Mouse (Mus musculus): Measurements from ENCODE around the gene Znrd1as. TPM values are rescaled to one million over a fixed set of nuclear protein-coding genes. Genes with fewer than 3 reads are reported as not detected.

Znrd1as gene
- polyA plus RNA-seq, 1 experiment from 2014 or later, result 9.8 TPM

DNA sequence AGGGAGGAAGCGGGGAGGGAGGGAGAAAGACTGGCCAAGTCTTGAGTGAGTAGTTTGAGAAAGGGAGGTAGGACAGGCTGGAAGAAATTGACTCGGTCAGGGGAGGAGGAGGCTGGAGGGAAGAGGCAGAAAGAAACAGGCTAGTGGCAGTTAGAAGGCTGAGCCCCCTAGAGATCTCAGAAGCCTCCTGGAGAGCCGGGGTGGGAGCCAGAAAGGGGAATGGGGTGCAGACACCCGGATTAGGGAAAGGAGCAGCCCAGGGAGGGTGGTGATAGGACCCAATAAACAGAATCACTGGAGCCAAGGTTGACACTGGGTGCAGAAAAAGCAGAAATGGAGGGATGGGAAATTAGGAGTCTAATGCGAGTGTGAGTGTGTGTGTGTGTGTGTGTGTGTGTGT lies 14.7 kb upstream of the Znrd1as start:
- H3K27me3 ChIP-seq (ENCODE audit: control insufficient read depth, insufficient read depth, low read length), result peaks cover 37% of the 10 kb centered on the region
- no peaks in the 10 kb centered on the region for H3K36me3 ChIP-seq (ENCODE audit: control insufficient read depth, insufficient read depth, low read length)
- H3K4me3 ChIP-seq (ENCODE audit: low read depth, low read length), result no peak overlapping the region; the same call in 1 of the 2 replicates
- H3K27ac ChIP-seq (ENCODE audit: low read depth, low read length), result no peak overlapping the region
- no peak for ATAC-seq (ENCODE audit: low FRiP score)
- WGBS, result 24% methylated on average over 5 of the region's 5 CpGs
- no peaks in the 10 kb centered on the region for H3K9me3 ChIP-seq (ENCODE audit: control insufficient read depth, low read length)
- DNase-seq (ENCODE audit: low spot score), result no peak
- H3K9ac ChIP-seq (ENCODE audit: low read depth, low read length), result no peak overlapping the region
- peaks cover 3% of the 10 kb centered on the region; the same call in 1 of the 2 replicates for H3K4me1 ChIP-seq (replicated peaks; ENCODE audit: control insufficient read depth, insufficient read depth, low read length)
- no peak overlapping the region for H3K4me2 ChIP-seq (replicated peaks; ENCODE audit: low read depth, low read length)

DNA sequence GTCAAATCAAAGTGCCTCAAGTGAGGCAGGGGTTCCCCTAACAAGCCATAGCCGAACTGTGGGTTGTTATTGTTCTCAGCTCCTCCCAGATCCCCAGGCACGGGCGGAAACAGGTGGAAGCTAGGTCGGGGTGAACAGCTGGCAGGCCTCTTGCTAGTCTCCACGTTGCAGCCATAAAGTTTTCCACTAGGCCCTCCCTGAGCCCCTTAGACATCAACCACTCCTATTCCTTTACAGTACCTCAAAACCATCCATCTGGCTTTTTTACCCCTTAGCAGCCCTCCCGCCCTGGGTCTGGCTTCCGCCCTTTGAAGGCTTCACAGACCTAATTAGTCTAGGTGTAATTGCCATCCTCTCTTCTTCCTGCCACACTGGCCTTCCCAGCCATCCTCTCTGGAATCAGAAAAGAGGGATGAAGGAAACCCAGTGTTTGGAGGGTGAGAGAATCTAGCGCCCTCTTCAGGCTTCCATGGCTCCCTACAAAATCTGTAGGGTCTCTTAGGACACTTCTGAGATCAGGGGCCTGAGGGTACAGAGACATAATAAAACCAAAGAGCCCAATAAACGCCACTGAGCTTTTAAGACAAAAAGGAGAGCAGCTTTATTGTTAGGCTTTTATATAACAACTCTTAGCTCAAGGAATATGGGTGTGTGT lies 14.1 kb upstream of the Znrd1as start:
- H3K4me3 ChIP-seq (ENCODE audit: low read depth, low read length), result no peak overlapping the region
- DNase-seq (ENCODE audit: low spot score), result peak; percentile 30
- no peak overlapping the region for H3K9ac ChIP-seq (ENCODE audit: low read depth, low read length)
- H3K9me3 ChIP-seq (ENCODE audit: control insufficient read depth, low read length), result no peaks in the 10 kb centered on the region
- H3K27me3 ChIP-seq (ENCODE audit: control insufficient read depth, insufficient read depth, low read length), result peaks cover 37% of the 10 kb centered on the region
- 0 out of 2 replicates have a peak overlapping the region, but pooled peaks have one; percentile 4 for H3K4me2 ChIP-seq (replicated peaks; ENCODE audit: low read depth, low read length)
- peaks cover 3% of the 10 kb centered on the region; the same call in 1 of the 2 replicates for H3K4me1 ChIP-seq (replicated peaks; ENCODE audit: control insufficient read depth, insufficient read depth, low read length)
- H3K36me3 ChIP-seq (ENCODE audit: control insufficient read depth, insufficient read depth, low read length), result no peaks in the 10 kb centered on the region
- no peak overlapping the region for H3K27ac ChIP-seq (ENCODE audit: low read depth, low read length)
- ATAC-seq (ENCODE audit: low FRiP score), result no peak
- WGBS, result 29% methylated on average over 8 of the region's 9 CpGs

DNA sequence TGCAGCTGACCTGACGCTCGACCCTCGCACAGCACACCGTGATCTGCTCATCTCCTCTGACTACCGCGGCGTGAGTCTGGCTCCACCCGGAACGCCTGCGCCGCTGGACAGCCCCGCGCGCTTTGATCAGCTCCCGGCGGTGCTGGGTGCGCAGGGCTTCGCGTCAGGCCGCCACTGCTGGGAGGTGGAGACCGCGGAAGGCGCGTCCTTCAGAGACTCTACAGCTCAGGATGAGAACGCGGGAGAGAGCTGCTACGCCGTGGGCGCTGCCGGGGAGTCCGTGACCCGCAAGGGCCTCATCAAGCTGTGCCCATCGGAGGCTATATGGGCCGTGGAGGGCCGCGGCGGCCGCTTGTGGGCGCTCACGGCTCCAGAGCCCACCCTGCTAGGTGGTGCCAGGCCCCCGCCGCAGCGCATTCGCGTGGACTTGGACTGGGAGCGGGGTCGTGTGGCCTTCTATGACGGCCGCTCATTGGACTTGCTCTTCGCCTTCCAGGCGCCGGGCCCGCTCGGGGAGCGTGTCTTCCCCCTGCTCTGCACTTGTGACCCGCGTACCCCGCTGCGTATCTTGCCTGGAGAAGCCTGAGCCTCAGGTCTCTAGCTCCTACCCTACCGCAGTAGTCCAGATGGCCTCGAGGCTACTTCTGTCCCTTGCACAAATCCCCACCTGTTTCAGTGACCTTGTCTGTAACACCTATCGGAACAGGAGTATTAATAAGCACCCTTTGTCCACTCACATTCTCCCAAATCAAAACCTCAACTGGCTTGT lies 11.2 kb upstream of the Znrd1as start:
- DNase-seq (ENCODE audit: low spot score) (peak; percentile 79), ATAC-seq (ENCODE audit: low FRiP score) (peak; percentile 58)
- H3K27ac ChIP-seq (ENCODE audit: low read depth, low read length), result peak overlapping the region; percentile 59
- peaks cover 3% of the 10 kb centered on the region; the same call in 1 of the 2 replicates for H3K4me1 ChIP-seq (replicated peaks; ENCODE audit: control insufficient read depth, insufficient read depth, low read length)
- H3K4me2 ChIP-seq (replicated peaks; ENCODE audit: low read depth, low read length), result peak overlapping the region; percentile 92
- H3K9ac ChIP-seq (ENCODE audit: low read depth, low read length), result peak overlapping the region; percentile 82
- H3K27me3 ChIP-seq (ENCODE audit: control insufficient read depth, insufficient read depth, low read length), result peaks cover 30% of the 10 kb centered on the region
- WGBS, result under 1% methylated on average over 62 of the region's 62 CpGs
- H3K9me3 ChIP-seq (ENCODE audit: control insufficient read depth, low read length), result no peaks in the 10 kb centered on the region
- H3K4me3 ChIP-seq (ENCODE audit: low read depth, low read length), result peak overlapping the region; percentile 50
- H3K36me3 ChIP-seq (ENCODE audit: control insufficient read depth, insufficient read depth, low read length), result no peaks in the 10 kb centered on the region

DNA sequence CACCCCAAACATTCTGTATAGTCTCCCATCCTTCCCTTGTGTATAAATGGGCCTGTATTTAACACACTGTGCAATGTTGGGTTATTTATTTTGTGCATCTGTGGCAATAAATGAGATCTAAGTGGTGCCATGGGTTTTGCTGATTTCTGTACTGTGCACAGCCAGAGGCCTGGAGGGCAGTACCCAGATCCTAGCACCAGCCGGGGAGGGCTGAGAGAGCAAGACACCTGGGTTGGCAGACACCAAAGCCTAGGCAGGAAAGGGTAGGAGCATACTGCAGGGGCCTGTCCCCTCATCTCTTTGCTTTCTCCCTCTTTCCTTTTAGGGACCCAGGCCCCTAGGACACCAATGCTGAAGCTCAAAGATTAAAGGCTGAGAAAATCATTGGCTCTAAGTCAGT lies 10.1 kb upstream of the Znrd1as start:
- ATAC-seq (ENCODE audit: low FRiP score) (no peak), DNase-seq (ENCODE audit: low spot score) (no peak)
- no peak overlapping the region for H3K4me3 ChIP-seq (ENCODE audit: low read depth, low read length)
- H3K27me3 ChIP-seq (ENCODE audit: control insufficient read depth, insufficient read depth, low read length), result peaks cover 19% of the 10 kb centered on the region
- no peaks in the 10 kb centered on the region; the same call in 1 of the 2 replicates for H3K4me1 ChIP-seq (replicated peaks; ENCODE audit: control insufficient read depth, insufficient read depth, low read length)
- no peak overlapping the region for H3K9ac ChIP-seq (ENCODE audit: low read depth, low read length)
- no peaks in the 10 kb centered on the region for H3K36me3 ChIP-seq (ENCODE audit: control insufficient read depth, insufficient read depth, low read length)
- no peak overlapping the region for H3K4me2 ChIP-seq (replicated peaks; ENCODE audit: low read depth, low read length)
- 86% methylated on average over 1 of the region's 1 CpGs for WGBS
- H3K27ac ChIP-seq (ENCODE audit: low read depth, low read length), result no peak overlapping the region
- no peaks in the 10 kb centered on the region for H3K9me3 ChIP-seq (ENCODE audit: control insufficient read depth, low read length)

DNA sequence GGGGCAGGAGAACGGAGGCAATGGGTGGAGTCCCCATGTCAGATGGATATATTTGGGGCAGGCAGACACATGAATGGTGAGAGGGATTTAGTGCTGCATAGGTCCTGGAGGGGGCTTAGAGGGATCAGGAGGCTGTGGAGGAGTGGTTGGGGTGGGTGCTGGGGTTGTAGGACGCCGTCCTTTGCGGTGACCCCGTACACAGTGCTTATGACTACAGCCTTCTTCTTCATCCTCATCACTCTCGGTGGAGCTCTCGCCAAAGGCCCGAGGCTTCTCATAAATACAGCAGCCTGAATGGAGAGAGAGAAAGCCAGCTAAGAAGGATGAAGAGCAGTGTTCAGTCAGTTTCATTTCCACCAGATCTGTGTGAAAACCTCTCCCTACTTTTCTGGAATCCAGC lies 9.1 kb upstream of the Znrd1as start:
- 92% methylated on average over 8 of the region's 8 CpGs for WGBS
- no peak overlapping the region for H3K9ac ChIP-seq (ENCODE audit: low read depth, low read length)
- no peak for DNase-seq (ENCODE audit: low spot score)

DNA sequence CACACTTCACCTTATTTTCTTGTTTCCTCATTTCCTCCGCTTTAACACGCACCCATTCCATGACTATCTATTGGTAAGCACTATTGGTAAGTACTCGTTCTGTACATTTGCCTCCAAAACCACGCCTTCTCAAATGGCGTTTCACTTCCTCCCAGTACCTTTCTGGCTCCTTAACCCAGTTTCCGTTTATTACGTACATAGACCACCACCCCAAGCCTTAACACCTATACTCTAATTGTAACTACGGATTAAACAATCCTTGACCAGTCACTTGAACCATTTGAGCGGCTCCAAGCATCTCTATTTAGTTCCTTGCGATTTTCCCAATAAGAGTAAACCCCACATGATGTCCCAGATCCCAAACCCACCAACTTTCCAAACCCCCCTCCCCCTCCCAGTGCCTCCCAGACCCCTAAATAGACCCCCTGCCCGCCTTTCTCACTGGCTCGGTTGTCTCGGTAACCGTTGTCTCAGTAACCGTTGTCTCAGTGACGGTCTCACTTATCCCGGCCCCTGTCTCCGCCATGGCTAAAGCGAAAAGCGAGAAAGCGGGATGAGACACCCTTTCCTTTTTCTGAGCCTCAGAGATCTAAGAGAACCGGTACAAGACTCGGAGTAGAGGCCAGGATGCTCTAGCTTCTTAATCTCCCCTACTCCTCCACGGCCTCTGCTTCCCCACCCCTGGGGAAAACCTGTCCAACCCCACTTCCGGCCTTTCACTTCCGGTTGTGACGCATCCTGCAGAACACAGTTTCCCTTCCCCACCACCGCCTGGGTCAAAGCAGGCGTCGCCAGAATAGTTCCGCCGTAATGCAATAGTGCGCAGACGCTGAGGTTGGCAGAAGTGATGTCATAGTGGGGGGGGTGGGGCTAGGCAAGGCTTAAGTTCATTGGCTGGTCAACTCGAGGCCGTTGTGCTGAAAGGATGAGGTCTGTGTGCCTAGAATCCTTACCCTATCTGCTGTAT lies 7.1 kb upstream of the Znrd1as start, which contains the start of gene Ppp1r11:
Gene Ppp1r11 (minus strand): TSS at position 761 of the 967 bp plus-strand sequence.
- H3K36me3 ChIP-seq (ENCODE audit: control insufficient read depth, insufficient read depth, low read length), result no peaks in the 10 kb centered on the region
- no peaks in the 10 kb centered on the region for H3K4me1 ChIP-seq (replicated peaks; ENCODE audit: control insufficient read depth, insufficient read depth, low read length)
- H3K27me3 ChIP-seq (ENCODE audit: control insufficient read depth, insufficient read depth, low read length), result no peaks in the 10 kb centered on the region
- DNase-seq (ENCODE audit: low spot score) (peak; percentile 97), ATAC-seq (ENCODE audit: low FRiP score) (peak; percentile 95)
- H3K27ac ChIP-seq (ENCODE audit: low read depth, low read length), result peak within 1 kb of the TSS; percentile 86
- peak within 1 kb of the TSS; percentile 57 for H3K4me2 ChIP-seq (replicated peaks; ENCODE audit: low read depth, low read length)
- WGBS, result 2% methylated on average over 36 of the region's 36 CpGs
- H3K9ac ChIP-seq (ENCODE audit: low read depth, low read length), result peak within 1 kb of the TSS; percentile 75
- H3K9me3 ChIP-seq (ENCODE audit: control insufficient read depth, low read length), result no peaks in the 10 kb centered on the region
- H3K4me3 ChIP-seq (ENCODE audit: low read depth, low read length), result peak within 1 kb of the TSS; percentile 68

More for the DNA sequence above, 9.1 kb upstream of the Znrd1as start:
- H3K27ac ChIP-seq (ENCODE audit: low read depth, low read length), result no peak overlapping the region
- H3K4me1 ChIP-seq (replicated peaks; ENCODE audit: control insufficient read depth, insufficient read depth, low read length), result no peaks in the 10 kb centered on the region
- H3K27me3 ChIP-seq (ENCODE audit: control insufficient read depth, insufficient read depth, low read length), result peaks cover 12% of the 10 kb centered on the region
- ATAC-seq (ENCODE audit: low FRiP score), result no peak
- H3K4me2 ChIP-seq (replicated peaks; ENCODE audit: low read depth, low read length), result no peak overlapping the region
- no peak overlapping the region for H3K4me3 ChIP-seq (ENCODE audit: low read depth, low read length)
- no peaks in the 10 kb centered on the region for H3K9me3 ChIP-seq (ENCODE audit: control insufficient read depth, low read length)
- no peaks in the 10 kb centered on the region for H3K36me3 ChIP-seq (ENCODE audit: control insufficient read depth, insufficient read depth, low read length)

DNA sequence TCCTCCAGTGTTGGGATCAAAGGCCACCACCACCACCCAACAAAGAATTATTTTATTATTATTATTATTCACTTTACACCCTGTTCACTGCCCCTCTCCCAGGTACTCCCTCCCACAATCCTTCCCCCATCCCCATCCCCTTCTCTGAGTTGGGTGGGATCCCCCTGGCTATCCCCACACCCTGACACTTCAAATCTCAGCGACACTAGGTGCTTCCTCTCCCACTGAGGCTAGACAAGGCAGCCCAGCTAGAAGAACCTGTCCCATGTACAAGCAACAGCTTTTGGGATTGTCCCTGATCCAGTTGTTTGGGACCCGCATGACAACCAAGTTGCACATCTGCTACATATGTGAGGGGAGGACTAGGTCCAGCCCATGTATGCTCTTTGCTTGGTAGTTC lies 5.8 kb upstream of the Znrd1as start:
- DNase-seq (ENCODE audit: low spot score), result no peak
- H3K4me3 ChIP-seq (ENCODE audit: low read depth, low read length), result no peak overlapping the region
- 88% methylated on average over 2 of the region's 2 CpGs for WGBS

DNA sequence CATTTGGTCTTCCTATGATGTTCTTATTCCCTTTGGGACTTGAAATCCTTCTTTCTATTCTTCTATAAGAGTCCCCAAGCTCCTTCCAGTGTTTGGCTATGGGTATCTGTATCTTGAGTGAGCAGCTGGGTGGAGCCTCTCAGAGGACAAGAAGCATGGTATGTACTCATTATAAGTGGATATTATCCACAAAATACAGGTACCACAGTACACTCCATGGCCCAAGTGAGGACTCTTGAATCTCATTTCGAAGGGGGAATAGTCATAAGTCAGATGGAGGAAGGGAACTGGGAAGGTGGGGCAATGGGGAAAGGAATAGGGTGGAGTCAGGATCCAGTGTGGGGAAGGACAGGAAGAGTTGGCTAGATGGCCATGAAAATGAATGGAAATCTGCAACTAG lies 5.3 kb upstream of the Znrd1as start:
- Histone ChIP-seq H3K4me1 (replicated peaks; ENCODE audit: control insufficient read depth, insufficient read depth, low read length) (no peaks in the 10 kb centered on the region), H3K4me2 (replicated peaks; ENCODE audit: low read depth, low read length) (no peak overlapping the region), H3K4me3 (ENCODE audit: low read depth, low read length) (no peak overlapping the region), H3K27me3 (ENCODE audit: control insufficient read depth, insufficient read depth, low read length) (no peaks in the 10 kb centered on the region), H3K9me3 (ENCODE audit: control insufficient read depth, low read length) (no peaks in the 10 kb centered on the region), H3K36me3 (ENCODE audit: control insufficient read depth, insufficient read depth, low read length) (no peaks in the 10 kb centered on the region), H3K27ac (ENCODE audit: low read depth, low read length) (no peak overlapping the region), H3K9ac (ENCODE audit: low read depth, low read length) (no peak overlapping the region)
- 91% methylated on average over 1 of the region's 1 CpGs for WGBS
- ATAC-seq (ENCODE audit: low FRiP score) (no peak), DNase-seq (ENCODE audit: low spot score) (no peak)

More for the DNA sequence above, 5.8 kb upstream of the Znrd1as start:
- Histone ChIP-seq H3K36me3 (ENCODE audit: control insufficient read depth, insufficient read depth, low read length) (no peaks in the 10 kb centered on the region), H3K4me1 (replicated peaks; ENCODE audit: control insufficient read depth, insufficient read depth, low read length) (no peaks in the 10 kb centered on the region), H3K4me2 (replicated peaks; ENCODE audit: low read depth, low read length) (no peak overlapping the region), H3K9ac (ENCODE audit: low read depth, low read length) (no peak overlapping the region), H3K27ac (ENCODE audit: low read depth, low read length) (no peak overlapping the region), H3K27me3 (ENCODE audit: control insufficient read depth, insufficient read depth, low read length) (no peaks in the 10 kb centered on the region), H3K9me3 (ENCODE audit: control insufficient read depth, low read length) (no peaks in the 10 kb centered on the region)
- no peak for ATAC-seq (ENCODE audit: low FRiP score)
